Mouse (Mus musculus) kidney, postnatal 36 days (tissue): Measurements from ENCODE around the gene Rbm25.
"Not testable (repeated sequence)": the region's sequence is repeated elsewhere in the genome, so short reads cannot be mapped to it uniquely, and the experiment has no call there.

Experiments
- DNase-seq, 2 experiments: peaks; one replicate each; pipeline ENCODE4 v3.0.0; 2021 to 2022; ENCODE audit warnings: mixed read lengths in 2 of 2

The Rbm25 gene

DNA sequence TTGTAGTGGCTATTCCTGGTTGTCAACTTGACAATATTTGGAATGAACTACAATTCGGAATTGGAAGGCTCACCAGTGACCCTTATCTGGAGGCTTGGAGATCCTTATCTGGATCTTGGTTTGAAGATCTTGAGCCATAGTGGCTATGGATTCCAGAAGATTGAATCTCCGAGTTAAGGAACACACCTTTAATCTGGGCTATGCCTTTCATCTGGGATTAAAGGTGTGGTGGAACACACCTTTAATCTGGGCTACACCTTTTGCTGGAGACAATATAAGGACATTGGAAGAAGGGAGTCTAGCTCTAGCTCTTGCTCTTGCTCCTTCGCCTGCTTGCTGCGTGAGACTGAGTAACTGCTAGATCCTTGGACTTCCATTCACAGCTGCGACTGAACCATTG lies at the start of gene Rbm25:
TSS of gene Rbm25 (plus strand) at position 301 of the 400 bp plus-strand sequence.
- DNase-seq, result not testable (repeated sequence)

DNA sequence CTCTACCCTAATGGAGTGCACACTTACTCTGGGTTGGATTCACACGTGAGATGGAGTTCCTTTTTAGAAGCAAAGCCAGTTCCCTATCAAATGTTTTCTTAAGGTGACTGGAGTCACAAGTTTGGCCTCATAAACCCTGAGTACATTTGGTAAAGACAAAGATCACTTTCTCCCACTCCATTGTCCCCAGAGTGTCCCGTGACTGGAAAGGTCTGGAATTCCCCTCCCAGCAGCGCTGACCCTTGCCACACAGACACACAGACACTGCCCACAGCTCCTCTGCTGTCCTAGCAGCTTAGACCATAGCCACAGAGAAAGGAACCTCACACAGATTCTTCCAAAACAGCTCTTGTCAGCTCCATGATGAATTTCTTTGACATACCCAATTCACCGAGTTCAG lies 48.9 kb upstream of the Rbm25 start:
- DNase-seq, result peak; percentile 63 to 66

GRCm38 (mm10) chr12:83582747-83583146 lies 48.3 kb upstream of the Rbm25 start:
- no peak for DNase-seq

GRCm38 (mm10) chr12:83586628-83587027 lies 44.4 kb upstream of the Rbm25 start:
- DNase-seq, result peak; percentile 19 to 23

- DNase-seq, result no peak
Measured at GRCm38 (mm10) chr12:83591754-83592501, 39.1 kb upstream of the Rbm25 start.

GRCm38 (mm10) chr12:83594454-83595040 lies 36.5 kb upstream of the Rbm25 start:
- DNase-seq, result no peak

GRCm38 (mm10) chr12:83596191-83596954 lies 34.7 kb upstream of the Rbm25 start:
- DNase-seq, result peak; percentile 21 to 29

DNA sequence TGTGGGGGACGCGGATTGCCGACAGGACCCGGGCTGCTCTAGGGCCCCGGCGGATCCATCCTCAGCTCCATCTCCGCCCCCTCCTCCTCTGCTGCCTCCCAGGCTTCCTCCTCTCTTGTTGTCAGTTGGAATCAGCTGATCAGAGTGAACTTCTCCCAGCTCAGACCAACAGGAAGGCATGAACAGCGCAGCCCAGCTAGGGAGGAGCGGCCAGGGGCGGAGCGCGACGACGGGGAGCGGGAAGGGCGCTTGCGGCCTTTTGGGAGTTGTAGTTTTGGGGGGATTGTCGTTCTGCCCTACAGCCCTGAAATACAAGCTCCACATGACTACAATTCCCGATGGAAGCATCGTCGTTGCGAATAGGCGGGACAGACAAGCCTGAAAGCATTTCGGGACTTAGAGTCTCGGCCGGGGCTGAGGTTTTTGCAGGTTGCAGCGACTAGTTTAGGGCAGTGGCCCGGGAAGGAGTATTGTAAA lies 34.0 kb upstream of the Rbm25 start, which contains the start of gene Zfyve1:
TSS of gene Zfyve1 (minus strand) at position 198 of the 477 bp plus-strand sequence.
- peak; percentile 94 to 97 for DNase-seq

DNA sequence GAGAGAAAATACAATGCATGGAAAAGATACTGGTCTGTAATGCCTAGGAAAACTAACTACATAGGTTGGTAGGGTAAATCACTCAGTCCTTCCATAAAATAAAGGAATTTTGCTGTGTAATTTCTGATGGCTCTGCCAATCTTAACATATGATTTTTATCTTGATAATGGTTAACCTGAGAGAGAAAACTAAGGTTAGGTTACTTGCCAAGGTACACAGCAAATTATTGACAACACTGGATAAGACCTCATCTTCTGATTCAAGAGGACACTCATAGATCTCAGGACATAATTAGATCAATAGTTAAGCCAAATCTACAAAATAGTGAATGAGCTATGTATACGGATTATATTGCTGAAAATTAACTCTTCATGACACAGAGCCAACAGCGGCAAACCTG lies 33.2 kb upstream of the Rbm25 start:
- no peak for DNase-seq

- no peak for DNase-seq
Measured at GRCm38 (mm10) chr12:83602285-83602684, 28.8 kb upstream of the Rbm25 start.

DNA sequence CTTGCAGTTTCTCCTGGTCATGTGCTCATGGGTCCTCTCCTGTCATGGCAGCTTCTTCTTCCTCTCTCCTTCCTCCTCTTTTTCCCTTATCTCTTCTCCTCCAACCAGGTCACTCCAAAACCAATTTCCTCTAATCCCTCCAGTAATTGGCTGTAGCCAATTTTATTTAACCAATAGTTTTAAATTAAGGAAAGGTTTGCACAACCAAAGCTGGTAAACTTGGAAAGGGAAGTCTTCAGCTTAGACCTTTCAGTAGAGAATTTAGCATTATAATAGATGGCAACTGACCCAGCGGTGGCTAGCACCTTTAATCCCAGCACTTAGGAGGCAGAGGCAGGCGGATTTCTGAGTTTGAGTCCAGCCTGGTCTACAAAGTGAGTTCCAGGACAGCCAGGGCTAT lies 24.6 kb upstream of the Rbm25 start:
- not testable (repeated sequence) for DNase-seq

DNA sequence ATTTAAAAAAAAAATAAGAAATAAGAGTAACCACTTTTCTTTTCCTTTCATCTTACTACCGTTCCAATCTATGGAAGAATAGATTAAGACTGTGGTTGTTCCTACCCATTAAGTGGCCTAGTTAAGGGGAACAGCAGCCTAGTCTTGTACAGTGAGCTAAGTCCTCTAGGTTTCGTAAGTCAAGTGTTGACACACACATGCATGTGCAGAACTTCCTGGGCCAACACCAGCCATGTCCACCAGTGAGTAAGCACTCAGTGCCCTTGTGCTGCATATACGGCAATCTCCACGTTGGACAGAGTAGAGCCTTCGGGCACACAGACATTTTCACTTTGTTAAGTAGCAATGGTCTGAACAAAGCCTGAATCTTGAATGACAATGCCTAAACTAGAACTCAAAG lies 13.8 kb upstream of the Rbm25 start:
- no peak for DNase-seq

- DNase-seq, result no peak
Measured at GRCm38 (mm10) chr12:83618981-83619380, 12.1 kb upstream of the Rbm25 start.

DNA sequence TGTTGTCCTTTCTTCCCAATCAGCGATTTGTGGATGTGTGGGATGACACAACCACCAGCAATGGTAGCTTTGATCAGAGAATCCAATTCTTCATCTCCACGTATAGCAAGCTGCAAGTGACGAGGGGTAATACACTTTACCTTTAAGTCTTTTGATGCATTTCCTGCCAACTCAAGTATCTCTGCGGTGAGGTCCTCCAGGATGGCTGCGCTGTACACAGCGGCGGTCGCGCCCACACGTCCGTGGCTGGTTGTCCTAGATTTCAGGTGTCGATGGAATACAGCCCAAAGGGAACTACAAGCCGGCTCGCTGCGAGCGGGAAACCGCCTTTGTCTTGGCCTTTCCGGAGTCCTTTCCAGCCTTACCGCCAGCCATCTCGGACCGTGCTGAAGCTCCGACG lies 10.3 kb upstream of the Rbm25 start:
- peak in 1 of 2 experiments; percentile 5 for DNase-seq

- peak; percentile 42 to 57 for DNase-seq
Measured at GRCm38 (mm10) chr12:83622031-83622755, 8.8 kb upstream of the Rbm25 start.

- no peak for DNase-seq
Measured at GRCm38 (mm10) chr12:83624321-83624720, 6.7 kb upstream of the Rbm25 start.

- peak; percentile 93 to 98 for DNase-seq
Measured at GRCm38 (mm10) chr12:83631743-83632679, 975 bp downstream of the Rbm25 start.

GRCm38 (mm10) chr12:83632680-83633025 lies 1.6 kb downstream of the Rbm25 start:
- DNase-seq, result peak; percentile 14 to 45

- DNase-seq, result no peak
Measured at GRCm38 (mm10) chr12:83633807-83634206, 2.8 kb downstream of the Rbm25 start.

GRCm38 (mm10) chr12:83641233-83641632 lies 10.2 kb downstream of the Rbm25 start:
- no peak for DNase-seq

DNA sequence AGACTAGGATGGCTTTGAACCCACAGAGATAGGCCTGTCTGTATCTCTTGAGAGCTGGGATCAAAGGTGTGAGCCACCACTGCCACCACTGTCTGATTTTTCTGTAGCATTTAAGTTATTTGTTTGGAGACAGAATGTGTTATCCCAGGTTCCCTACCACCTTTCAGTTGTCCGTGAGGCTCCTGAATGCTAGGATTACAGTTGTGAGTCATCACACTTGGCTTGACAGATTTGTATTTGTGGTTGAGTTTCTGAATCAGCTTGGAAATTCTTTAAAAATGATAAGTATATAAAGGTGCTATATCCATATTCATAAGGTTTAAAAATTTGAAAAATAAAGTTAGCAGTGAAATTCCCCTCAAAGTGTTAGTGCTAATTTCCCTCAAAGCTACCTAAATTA lies 12.1 kb downstream of the Rbm25 start:
- DNase-seq, result no peak

DNA sequence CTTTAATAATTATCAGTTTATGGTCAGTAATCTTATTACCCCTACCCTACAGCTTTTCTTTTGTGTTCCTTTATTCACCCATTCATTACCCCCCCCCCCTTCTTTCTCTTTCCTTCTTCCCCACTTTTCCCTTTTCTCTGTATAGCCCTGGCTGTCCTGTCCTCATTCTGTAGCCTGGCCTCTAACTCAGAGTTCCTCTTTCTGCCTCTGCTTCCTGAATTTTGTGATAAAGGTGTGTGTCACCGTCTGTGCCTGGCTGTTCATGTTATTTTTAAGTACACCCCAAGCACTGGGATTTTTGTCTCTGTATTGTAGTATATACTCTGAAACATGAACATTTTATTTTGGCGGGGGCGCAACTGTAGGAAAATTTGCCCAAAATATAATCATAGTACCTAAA lies 19.3 kb downstream of the Rbm25 start:
- no peak for DNase-seq
